Mouse (Mus musculus) MEL (cell line): ENCODE results near the gene Mrps18a. TPM values are rescaled to one million over a fixed set of nuclear protein-coding genes. Genes with fewer than 3 reads are reported as not detected.

ENCODE experiments used
- DNase-seq: peaks from one replicate; pipeline ENCODE4 v3.0.0; 2011; ENCODE audit warnings: low read depth, low spot score
- H3K27ac ChIP-seq: 2 replicates; pipeline ENCODE4 v1.5.1; 2012; ENCODE audit warnings: low read depth, mild to moderate bottlenecking, control low read depth, low read length, moderate library complexity; ENCODE audit not compliant: control insufficient read depth
- H3K27me3 ChIP-seq, 2 experiments: fragments of 150-350 bp in 1 of 2; sonication (generic) in 1 of 2; 2 replicates each; pipeline ENCODE4 v1.6.1; 2012; ENCODE audit warnings: low read length in 2 of 2, mild to moderate bottlenecking in 2 of 2, improper control_type of control experiment in 1 of 2, moderate library complexity in 1 of 2; ENCODE audit not compliant: insufficient read depth in 2 of 2, control insufficient read depth in 1 of 2
- H3K36me3 ChIP-seq, 2 experiments: 2 replicates each; pipeline ENCODE4 v1.6.1; 2012 to 2014; ENCODE audit warnings: low read length in 2 of 2, improper control_type of control experiment in 1 of 2, inconsistent platforms in 1 of 2, mild to moderate bottlenecking in 1 of 2; ENCODE audit not compliant: insufficient read depth in 2 of 2, control insufficient read depth in 1 of 2
- H3K4me1 ChIP-seq, 2 experiments: fragments of 150-350 bp in 1 of 2; sonication (generic) in 1 of 2; 2 replicates each; pipeline ENCODE4 v1.6.1; 2012; ENCODE audit warnings: low read length in 2 of 2, improper control_type of control experiment in 1 of 2, mild to moderate bottlenecking in 1 of 2; ENCODE audit not compliant: insufficient read depth in 2 of 2, control insufficient read depth in 1 of 2
- H3K4me3 ChIP-seq, 2 experiments: fragments of 150-350 bp in 1 of 2; sonication (generic) in 1 of 2; 2 replicates each; pipeline ENCODE4 v1.5.1; 2012; ENCODE audit warnings: low read depth in 2 of 2, low read length in 2 of 2, mild to moderate bottlenecking in 2 of 2, moderate library complexity in 2 of 2, control low read depth in 1 of 2, improper control_type of control experiment in 1 of 2; ENCODE audit not compliant: control insufficient read depth in 1 of 2, insufficient read depth in 1 of 2
- H3K79me2 ChIP-seq: 2 replicates; pipeline ENCODE4 v1.6.1; 2012; ENCODE audit warnings: mild to moderate bottlenecking, low read length, moderate library complexity; ENCODE audit not compliant: control insufficient read depth, poor library complexity, insufficient read depth
- H3K9ac ChIP-seq: 2 replicates; pipeline ENCODE4 v1.6.1; 2012; ENCODE audit warnings: low read depth, mild to moderate bottlenecking, control low read depth, low read length, moderate library complexity; ENCODE audit not compliant: control insufficient read depth, poor library complexity, severe bottlenecking
- H3K9me3 ChIP-seq: fragments of 150-350 bp; sonication (generic); replicated peaks from 2 replicates; pipeline ENCODE4 v1.6.1; 2012; ENCODE audit warnings: mild to moderate bottlenecking, low read length, improper control_type of control experiment, moderate library complexity; ENCODE audit not compliant: insufficient read depth
- BHLHE40 ChIP-seq: IDR thresholded peaks from 2 replicates; pipeline ENCODE4 v1.6.1; 2012; ENCODE audit warnings: low read depth, mild to moderate bottlenecking, inconsistent platforms, low read length, improper control_type of control experiment, borderline replicate concordance
- CHD1 ChIP-seq: IDR thresholded peaks from 2 replicates; pipeline ENCODE4 v1.6.1; 2012; ENCODE audit warnings: low read depth, mild to moderate bottlenecking, inconsistent platforms, low read length, improper control_type of control experiment
- CHD2 ChIP-seq: IDR thresholded peaks from 2 replicates; pipeline ENCODE4 v1.6.1; 2011; ENCODE audit warnings: low read length, improper control_type of control experiment
- CTCF ChIP-seq, 3 experiments: IDR thresholded peaks in 2 of 3; conservative IDR thresholded peaks in 1 of 3; 2 replicates each; pipeline ENCODE4 v1.5.1; 2011 to 2012; ENCODE audit warnings: low read length in 3 of 3, low read depth in 2 of 3, mild to moderate bottlenecking in 2 of 3, improper control_type of control experiment in 1 of 3, inconsistent platforms in 1 of 3, mixed read lengths in 1 of 3, moderate library complexity in 1 of 3; ENCODE audit not compliant: control insufficient read depth in 1 of 3, insufficient read depth in 1 of 3, poor library complexity in 1 of 3, severe bottlenecking in 1 of 3
- E2F4 ChIP-seq: IDR thresholded peaks from 2 replicates; pipeline ENCODE4 v1.6.1; 2011; ENCODE audit warnings: low read depth, low read length, improper control_type of control experiment, borderline replicate concordance
- ELF1 ChIP-seq: IDR thresholded peaks from 2 replicates; pipeline ENCODE4 v1.6.1; 2014; ENCODE audit warnings: low read depth, mild to moderate bottlenecking, inconsistent platforms, low read length, improper control_type of control experiment, moderate library complexity
- EP300 ChIP-seq, 2 experiments: IDR thresholded peaks; 2 replicates each; pipeline ENCODE4 v1.6.1; 2011; ENCODE audit warnings: improper control_type of control experiment in 2 of 2, low read length in 2 of 2, low read depth in 1 of 2, mild to moderate bottlenecking in 1 of 2
- ETS1 ChIP-seq: IDR thresholded peaks from 2 replicates; pipeline ENCODE4 v1.6.1; 2012; ENCODE audit warnings: low read depth, mild to moderate bottlenecking, inconsistent platforms, low read length, improper control_type of control experiment, moderate library complexity
- GABPA ChIP-seq: IDR thresholded peaks from 2 replicates; pipeline ENCODE4 v1.6.1; 2012; ENCODE audit warnings: low read depth, mild to moderate bottlenecking, inconsistent platforms, low read length, improper control_type of control experiment, moderate library complexity
- HCFC1 ChIP-seq: IDR thresholded peaks from 2 replicates; pipeline ENCODE4 v1.6.1; 2012; ENCODE audit warnings: low read depth, mild to moderate bottlenecking, inconsistent platforms, low read length, improper control_type of control experiment, moderate library complexity
- JUND ChIP-seq: IDR thresholded peaks from 2 replicates; pipeline ENCODE4 v1.6.1; 2011; ENCODE audit warnings: low read depth, mild to moderate bottlenecking, improper control_type of control experiment, low read length
- KAT2A ChIP-seq: conservative IDR thresholded peaks from 2 replicates; pipeline ENCODE4 v1.6.1; 2012; ENCODE audit warnings: low read depth, low read length, improper control_type of control experiment, inconsistent platforms
- MAFK ChIP-seq: IDR thresholded peaks from 2 replicates; pipeline ENCODE4 v1.6.1; 2011; ENCODE audit warnings: low read depth, mild to moderate bottlenecking, low read length, improper control_type of control experiment, borderline replicate concordance
- MAX ChIP-seq: IDR thresholded peaks from 2 replicates; pipeline ENCODE4 v1.6.1; 2011; ENCODE audit warnings: low read length, improper control_type of control experiment
- MAZ ChIP-seq: IDR thresholded peaks from 2 replicates; pipeline ENCODE4 v1.6.1; 2012; ENCODE audit warnings: low read depth, mild to moderate bottlenecking, inconsistent platforms, low read length, improper control_type of control experiment
- MEF2A ChIP-seq: IDR thresholded peaks from 2 replicates; pipeline ENCODE4 v1.6.1; 2014; ENCODE audit warnings: low read depth, mild to moderate bottlenecking, inconsistent platforms, low read length, improper control_type of control experiment; ENCODE audit not compliant: poor library complexity, insufficient replicate concordance, severe bottlenecking; ENCODE audit errors: extremely low read depth
- MXI1 ChIP-seq: IDR thresholded peaks from 2 replicates; pipeline ENCODE4 v1.6.1; 2011; ENCODE audit warnings: mild to moderate bottlenecking, low read depth, low read length, improper control_type of control experiment
- MYB ChIP-seq: IDR thresholded peaks from 2 replicates; pipeline ENCODE4 v1.6.1; 2011; ENCODE audit warnings: mild to moderate bottlenecking, low read depth, low read length, improper control_type of control experiment
- MYC ChIP-seq: IDR thresholded peaks from 2 replicates; pipeline ENCODE4 v1.6.1; 2011; ENCODE audit warnings: low read depth, mild to moderate bottlenecking, low read length, improper control_type of control experiment, moderate library complexity
- NELFE ChIP-seq: IDR thresholded peaks from 2 replicates; pipeline ENCODE4 v1.6.1; 2011; ENCODE audit warnings: low read depth, low read length, improper control_type of control experiment
- NRF1 ChIP-seq: IDR thresholded peaks from 2 replicates; pipeline ENCODE4 v1.6.1; 2014; ENCODE audit warnings: low read depth, mild to moderate bottlenecking, inconsistent platforms, low read length, improper control_type of control experiment, moderate library complexity; ENCODE audit not compliant: poor library complexity, insufficient read depth, severe bottlenecking
- POLR2A ChIP-seq, 2 experiments: IDR thresholded peaks; 2 replicates each; pipeline ENCODE4 v1.6.1; 2011 to 2012; ENCODE audit warnings: low read length in 2 of 2, mild to moderate bottlenecking in 2 of 2, control low read depth in 1 of 2, improper control_type of control experiment in 1 of 2, low read depth in 1 of 2, moderate library complexity in 1 of 2; ENCODE audit not compliant: control insufficient read depth in 1 of 2, insufficient read depth in 1 of 2, poor library complexity in 1 of 2
- POLR2AphosphoS2 ChIP-seq: IDR thresholded peaks from 2 replicates; pipeline ENCODE4 v1.6.1; 2011; ENCODE audit warnings: low read length, improper control_type of control experiment
- POLR2AphosphoS5 ChIP-seq: IDR thresholded peaks from 2 replicates; pipeline ENCODE4 v1.6.1; 2012; ENCODE audit warnings: low read depth, borderline replicate concordance, mild to moderate bottlenecking, inconsistent platforms, low read length, moderate library complexity, mixed read lengths
- RAD21 ChIP-seq: IDR thresholded peaks from 2 replicates; pipeline ENCODE4 v1.6.1; 2011; ENCODE audit warnings: mild to moderate bottlenecking, low read depth, low read length, improper control_type of control experiment
- RCOR1 ChIP-seq: IDR thresholded peaks from 2 replicates; pipeline ENCODE4 v1.6.1; 2012; ENCODE audit warnings: low read depth, mild to moderate bottlenecking, inconsistent platforms, low read length, improper control_type of control experiment
- SIN3A ChIP-seq: IDR thresholded peaks from 2 replicates; pipeline ENCODE4 v1.6.1; 2012; ENCODE audit warnings: low read length, improper control_type of control experiment, inconsistent platforms
- TBP ChIP-seq: IDR thresholded peaks from 2 replicates; pipeline ENCODE4 v1.8.0; 2011; ENCODE audit warnings: low read depth, low read length, improper control_type of control experiment
- TCF12 ChIP-seq: IDR thresholded peaks from 2 replicates; pipeline ENCODE4 v1.6.1; 2014; ENCODE audit warnings: low read depth, mild to moderate bottlenecking, inconsistent platforms, low read length, improper control_type of control experiment, moderate library complexity
- UBTF ChIP-seq: IDR thresholded peaks from 2 replicates; pipeline ENCODE4 v1.6.1; 2012; ENCODE audit warnings: low read depth, mild to moderate bottlenecking, inconsistent platforms, low read length, improper control_type of control experiment, moderate library complexity, borderline replicate concordance; ENCODE audit not compliant: insufficient read depth
- USF1 ChIP-seq: IDR thresholded peaks from 2 replicates; pipeline ENCODE4 v1.6.1; 2014; ENCODE audit warnings: low read depth, mild to moderate bottlenecking, inconsistent platforms, low read length, improper control_type of control experiment, moderate library complexity
- USF2 ChIP-seq, 2 experiments: IDR thresholded peaks; 2 replicates each; pipeline ENCODE4 v1.6.1; 2011 to 2012; ENCODE audit warnings: improper control_type of control experiment in 2 of 2, low read length in 2 of 2, borderline replicate concordance in 1 of 2, inconsistent platforms in 1 of 2, low read depth in 1 of 2, mild to moderate bottlenecking in 1 of 2; ENCODE audit not compliant: insufficient read depth in 1 of 2
- ZC3H11A ChIP-seq: IDR thresholded peaks from 2 replicates; pipeline ENCODE4 v1.6.1; 2012; ENCODE audit warnings: low read depth, mild to moderate bottlenecking, inconsistent platforms, low read length, improper control_type of control experiment
- ZKSCAN1 ChIP-seq: IDR thresholded peaks from 2 replicates; pipeline ENCODE4 v1.6.1; 2012; ENCODE audit warnings: low read depth, mild to moderate bottlenecking, inconsistent platforms, low read length, improper control_type of control experiment, moderate library complexity
- ZMIZ1 ChIP-seq: IDR thresholded peaks from 2 replicates; pipeline ENCODE4 v1.6.1; 2012; ENCODE audit warnings: low read depth, mild to moderate bottlenecking, inconsistent platforms, low read length, improper control_type of control experiment, moderate library complexity
- ZNF384 ChIP-seq: IDR thresholded peaks from 2 replicates; pipeline ENCODE4 v1.6.1; 2012; ENCODE audit warnings: low read depth, mild to moderate bottlenecking, inconsistent platforms, low read length, improper control_type of control experiment
- polyA plus RNA-seq, 2 experiments: library from polyadenylated mRNA; stranded (reverse) in 1 of 2; unstranded in 1 of 2; fragments of >175 nt in 1 of 2; fragments of >200 nt in 1 of 2; gene quantifications; 2 replicates each; pipeline versions ENCODE4 v1.2.1 to v1.2.4; 2012; ENCODE audit warnings: low replicate concordance in 2 of 2, low read depth in 1 of 2; ENCODE audit not compliant: insufficient read length in 2 of 2, insufficient read depth in 1 of 2, missing spikeins in 1 of 2
- total RNA-seq: library from RNA; depleted of rRNA; stranded (reverse); fragments of 300-350 nt; gene quantifications from 2 replicates; pipeline ENCODE4 v1.2.3, GENCODE M21; 2012

The Mrps18a gene
- total and polyA plus RNA-seq, 3 experiments: 159 to 181 TPM; not detected in 1

- Histone ChIP-seq H3K27me3 (no peaks in the 10 kb centered on the region), H3K9me3 (no peaks in the 10 kb centered on the region), H3K4me3 (peak within 1 kb of the TSS; percentile 80 to 84)
- TF ChIP-seq MYB (no peak), MYC (peak; percentile 65; the same call in 1 of the 2 replicates), BHLHE40 (no peak), RAD21 (no peak), JUND (no peak), ZKSCAN1 (no peak), TCF12 (no peak), ETS1 (0 out of 2 replicates have a peak, but pooled peaks have one; percentile 35), ELF1 (peak; percentile 85), USF1 (peak; percentile 81), E2F4 (peak; percentile 67; the same call in 1 of the 2 replicates), MAX (no peak), CTCF (IDR thresholded peaks at IDR 0.05 in 2 of 3, conservative IDR thresholded peaks at IDR 0.05 in 1 of 3; ENCODE audit: control insufficient read depth in 1 of 3, insufficient read depth in 1 of 3, low read depth in 2 of 3, low read length in 3 of 3, poor library complexity in 1 of 3, severe bottlenecking in 1 of 3) (no peak), MAZ (peak; percentile 96), ZC3H11A (no peak), POLR2A (IDR thresholded peaks at IDR 0.05; ENCODE audit: control insufficient read depth in 1 of 2, insufficient read depth in 1 of 2, low read depth in 1 of 2, low read length in 2 of 2, poor library complexity in 1 of 2) (0 out of 4 replicates have a peak, but pooled peaks of 1 of the 2 experiments have one; percentile 14), MEF2A (no peak), POLR2AphosphoS5 (no peak), CHD2 (peak; percentile 89), USF2 (IDR thresholded peaks at IDR 0.05; ENCODE audit: borderline replicate concordance in 1 of 2, insufficient read depth in 1 of 2, low read depth in 1 of 2, low read length in 2 of 2) (no peak), CHD1 (no peak), ZNF384 (no peak), HCFC1 (peak; percentile 96), KAT2A (peak; percentile 99), GABPA (no peak), ZMIZ1 (no peak), UBTF (no peak), MAFK (no peak), RCOR1 (no peak), NELFE (peak; percentile 42), POLR2AphosphoS2 (no peak), NRF1 (peak; percentile 46; the same call in 1 of the 2 replicates), TBP (peak; percentile 36; the same call in 1 of the 2 replicates), EP300 (IDR thresholded peaks at IDR 0.05; ENCODE audit: low read depth in 1 of 2, low read length in 2 of 2) (no peak), SIN3A (peak; percentile 79), MXI1 (no peak)
- TF ChIP-seq, all 39 proteins: peak for 14
- peak within 1 kb of the TSS; percentile 83 for H3K9ac ChIP-seq
- peak; percentile 99 for DNase-seq
- peak within 1 kb of the TSS; percentile 88 for H3K27ac ChIP-seq
- H3K4me1 ChIP-seq: peaks cover 18 to 41% of the 10 kb centered on the region in 2 experiments; a peak in 3 of 4 replicates
- H3K79me2 ChIP-seq: peaks cover 9% of the 10 kb centered on the region
- H3K36me3 ChIP-seq: peaks cover 0 to 27% of the 10 kb centered on the region in 2 experiments; a peak in 3 of 4 replicates
Observed at GRCm38 (mm10) chr17:46160686-46161085, 49.9 kb downstream of the Mrps18a start, which contains the start of gene Gtpbp2. TSS of gene Gtpbp2 (plus strand) at chr17:46161032.
